Mouse (Mus musculus): Measurements from ENCODE around the gene Lyve1.

DNA sequence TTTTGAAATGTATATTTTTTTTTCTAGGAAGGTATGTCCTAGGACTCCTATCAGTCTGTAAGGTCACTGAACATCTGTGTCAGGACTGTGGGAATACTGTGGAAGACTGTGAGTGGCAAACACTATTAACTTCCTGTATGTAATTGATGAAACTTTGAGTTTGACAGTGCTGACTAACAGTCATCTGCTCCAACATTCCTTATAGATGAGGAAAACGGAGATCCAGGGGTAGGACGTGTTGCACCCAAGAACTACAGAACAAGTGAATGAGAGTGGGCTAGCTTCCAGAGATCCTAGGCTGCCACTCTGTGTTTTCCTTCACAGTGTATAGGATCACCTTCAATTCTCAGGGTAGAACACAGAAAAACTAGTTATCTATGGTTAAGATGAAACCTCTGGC, 15.7 kb downstream of the Lyve1 start:
- TF ChIP-seq POLR2A (IDR thresholded peaks at IDR 0.05; ENCODE audit: borderline replicate concordance, extremely low read depth, insufficient read depth, insufficient read length, poor library complexity, severe bottlenecking) (no peak), CTCF (IDR thresholded peaks at IDR 0.05; ENCODE audit: borderline replicate concordance, extremely low read depth, insufficient read depth, insufficient read length) (no peak)

Data from brain, embryonic 14.5 days (tissue).